Mouse (Mus musculus) myocyte (in vitro differentiated cells): Measurements from ENCODE around the gene Rchy1.

Source experiments
- MAX ChIP-seq: IDR thresholded peaks from one replicate; pipeline ENCODE4 v1.6.1; 2011; ENCODE audit warnings: low read depth, mild to moderate bottlenecking, control low read depth
- POLR2A ChIP-seq: IDR thresholded peaks from one replicate; pipeline ENCODE4 v1.6.1; 2011; ENCODE audit warnings: low read depth, mild to moderate bottlenecking, control low read depth, moderate library complexity; ENCODE audit not compliant: insufficient read length
- REST ChIP-seq: IDR thresholded peaks from one replicate; pipeline ENCODE4 v1.6.1; 2011; ENCODE audit warnings: mild to moderate bottlenecking, control low read depth, moderate library complexity; ENCODE audit not compliant: insufficient read depth, insufficient read length
- TCF12 ChIP-seq: IDR thresholded peaks from one replicate; pipeline ENCODE4 v1.6.1; 2011; ENCODE audit warnings: mild to moderate bottlenecking, control low read depth; ENCODE audit not compliant: poor library complexity, insufficient read depth, severe bottlenecking
- TCF3 ChIP-seq: IDR thresholded peaks from one replicate; pipeline ENCODE4 v1.6.1; 2011; ENCODE audit warnings: low read depth, control low read depth; ENCODE audit not compliant: insufficient read length
- USF1 ChIP-seq: IDR thresholded peaks from one replicate; pipeline ENCODE4 v1.6.1; 2011; ENCODE audit warnings: low read depth, mild to moderate bottlenecking, control low read depth, moderate library complexity

DNA sequence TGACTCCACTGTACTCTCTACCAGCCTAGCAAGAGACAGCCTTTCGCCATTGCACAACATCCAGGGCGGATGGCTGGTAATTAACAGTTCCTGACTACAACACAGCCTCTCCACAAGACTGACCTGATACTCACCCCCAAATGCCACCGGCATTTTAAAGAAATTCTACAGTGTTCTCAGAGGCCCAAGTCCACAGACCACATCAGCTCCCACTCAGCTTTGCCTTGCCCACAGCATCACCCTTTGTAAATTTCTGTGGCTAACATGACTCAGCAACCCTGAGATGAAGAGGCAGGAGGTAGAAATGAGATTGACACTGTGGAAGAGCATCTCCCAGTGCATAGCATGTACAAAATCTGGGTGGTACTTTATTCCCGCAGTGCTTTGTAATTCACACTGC, 52.3 kb downstream of the Rchy1 start:
- TF ChIP-seq MAX (no peak), POLR2A (no peak), USF1 (no peak), TCF3 (no peak), REST (no peak), TCF12 (no peak)
